Mouse (Mus musculus) kidney, adult 2 months (tissue): ENCODE data around the gene Fgfr1op2.

Experiments
- CTCF ChIP-seq: fragments of 200-500 bp; conservative IDR thresholded peaks from 2 replicates; pipeline ENCODE4 v1.5.1; 2011; ENCODE audit warnings: low read depth, mild to moderate bottlenecking, control low read depth, low read length, moderate library complexity, mixed read lengths; ENCODE audit not compliant: insufficient read depth, insufficient read length
- POLR2A ChIP-seq: fragments of 200-500 bp; IDR thresholded peaks from one replicate; pipeline ENCODE4 v1.6.1; 2011; ENCODE audit warnings: low read depth, low read length, control low read depth

DNA sequence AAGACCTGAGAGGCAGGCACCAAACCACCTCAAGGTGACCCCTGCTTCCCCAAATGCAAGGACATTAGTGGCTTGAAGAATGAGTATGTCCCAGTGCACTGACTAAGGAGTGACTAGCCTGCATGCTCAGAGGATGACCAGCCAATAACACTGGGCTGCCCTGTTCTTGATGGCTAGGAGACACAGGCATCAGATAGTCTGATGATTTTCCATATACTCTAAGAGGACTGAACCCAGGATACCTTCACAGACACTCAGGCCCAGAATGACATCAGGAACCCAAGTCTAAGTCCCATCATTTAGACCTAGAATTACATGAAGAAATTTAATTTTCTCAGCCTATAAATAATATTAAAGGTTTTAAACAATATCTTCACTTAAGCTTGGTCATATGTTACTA is 25.7 kb upstream of the Fgfr1op2 start:
- TF ChIP-seq POLR2A (no peak), CTCF (no peak)
